Mouse (Mus musculus): ENCODE data around the gene Tmem82.
"Not testable (repeated sequence)": the region's sequence is repeated elsewhere in the genome, so short reads cannot be mapped to it uniquely, and the experiment has no call there.

The Tmem82 gene

GRCm38 (mm10) chr4:141573359-141573966, 45.0 kb downstream of the Tmem82 start:
- no peak for DNase-seq

GRCm38 (mm10) chr4:141572668-141573358, 45.6 kb downstream of the Tmem82 start:
- DNase-seq = no peak

- no peak for DNase-seq
Measured at GRCm38 (mm10) chr4:141571934-141572333, 46.5 kb downstream of the Tmem82 start.

GRCm38 (mm10) chr4:141571337-141571739, 47.1 kb downstream of the Tmem82 start:
- DNase-seq = no peak

- no peak for DNase-seq
Measured at GRCm38 (mm10) chr4:141570821-141571220, 47.6 kb downstream of the Tmem82 start.

GRCm38 (mm10) chr4:141570004-141570403, 48.4 kb downstream of the Tmem82 start:
- no peak for DNase-seq

- DNase-seq = no peak
Measured at GRCm38 (mm10) chr4:141568966-141569365, 49.5 kb downstream of the Tmem82 start.

- not testable (repeated sequence) for DNase-seq
Measured at GRCm38 (mm10) chr4:141567174-141567573, 51.3 kb downstream of the Tmem82 start.

- no peak for DNase-seq
Measured at GRCm38 (mm10) chr4:141566187-141566586, 52.2 kb downstream of the Tmem82 start.

- no peak for DNase-seq
Measured at GRCm38 (mm10) chr4:141565325-141565724, 53.1 kb downstream of the Tmem82 start.

GRCm38 (mm10) chr4:141564660-141565059, 53.8 kb downstream of the Tmem82 start:
- no peak for DNase-seq

- no peak for DNase-seq
Measured at GRCm38 (mm10) chr4:141564209-141564608, 54.2 kb downstream of the Tmem82 start.
